8 mouse cellular contexts compared by ENCODE assay signal in the genomic region with DNA sequence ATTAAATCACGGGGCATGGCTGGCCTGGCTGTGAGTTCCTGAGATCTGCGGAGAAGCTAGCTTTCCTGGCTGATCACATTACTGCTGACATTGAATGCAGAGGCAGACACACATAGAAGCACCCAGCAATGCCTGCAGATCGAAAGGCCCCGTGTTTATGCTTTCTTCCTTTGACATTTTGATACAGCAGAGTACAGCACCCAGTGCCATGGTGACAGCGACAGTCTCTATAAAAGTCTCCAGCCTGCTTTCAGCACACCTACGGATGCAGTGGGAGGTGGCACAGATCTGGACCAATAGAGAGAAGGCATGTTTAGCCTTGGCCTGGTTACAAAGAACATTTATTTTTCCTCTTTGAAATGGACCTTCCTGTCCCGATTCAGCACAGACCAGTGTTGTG.
DNase-seq lines count a peak whose midpoint lies in the region; ATAC-seq and TF ChIP-seq lines count a peak whose summit lies in the region.

No protein-coding gene starts in this region.

- ATAC-seq in kidney, embryonic 15.5 days (replicated peaks; ENCODE audit: low FRiP score): no peak; the same call in 1 of the 2 replicates
- 0 out of 2 replicates have a peak, but pooled peaks have one; percentile 27 for ATAC-seq in heart, embryonic 15.5 days (replicated peaks; ENCODE audit: insufficient number of reproducible peaks, insufficient read depth, low FRiP score, low read depth)
- ATAC-seq in monocyte, adult 5-6 weeks (replicated peaks; ENCODE audit: insufficient number of reproducible peaks, low FRiP score, low TSS enrichment, poor library complexity, severe bottlenecking): no peak

- TF ChIP-seq CTCF in olfactory bulb, adult 2 months (IDR thresholded peaks at IDR 0.05; ENCODE audit: insufficient read depth, low read depth, low read length): no peak

- H3K4me3 ChIP-seq in kidney, embryonic 15.5 days (replicated peaks): no peak overlapping the region
- no peak overlapping the region for H3K4me3 ChIP-seq in heart, embryonic 15.5 days
- H3K4me3 ChIP-seq in olfactory bulb, adult 2 months (ENCODE audit: insufficient read depth, low read depth, low read length): no peak overlapping the region

- 57% methylated on average over 7 of the region's 7 CpGs for WGBS in kidney, embryonic 15.5 days
- WGBS in heart, embryonic 15.5 days: 55% methylated on average over 7 of the region's 7 CpGs
- WGBS in olfactory bulb, adult 2 months: 14% methylated on average over 7 of the region's 7 CpGs

- no peak overlapping the region for H3K4me2 ChIP-seq in kidney, embryonic 15.5 days
- no peak overlapping the region for H3K4me2 ChIP-seq in heart, embryonic 15.5 days

- no peak overlapping the region; the same call in 1 of the 2 replicates for H3K27ac ChIP-seq in kidney, embryonic 15.5 days
- peak overlapping the region; percentile 54 for H3K27ac ChIP-seq in heart, embryonic 15.5 days
- H3K27ac ChIP-seq in olfactory bulb, adult 2 months (ENCODE audit: insufficient read depth, low read depth, low read length): peak overlapping the region; percentile 47

- peak; percentile 46 to 55 for DNase-seq in kidney, adult 8-10 months
- peak; percentile 43 for DNase-seq in cerebellum, adult 8-10 months
- peak; percentile 73 to 84 for DNase-seq in left cerebral cortex, adult 9 months (ENCODE audit: low spot score in 2 of 2)
- DNase-seq in thymus, adult 18-20 months: no peak

- H3K36me3 ChIP-seq in kidney, embryonic 15.5 days: no peaks in the 10 kb centered on the region
- no peaks in the 10 kb centered on the region for H3K36me3 ChIP-seq in heart, embryonic 15.5 days

- no peaks in the 10 kb centered on the region for H3K27me3 ChIP-seq in kidney, embryonic 15.5 days
- H3K27me3 ChIP-seq in heart, embryonic 15.5 days: no peaks in the 10 kb centered on the region

- peaks cover 6% of the 10 kb centered on the region; the same call in 1 of the 2 replicates for H3K9me3 ChIP-seq in kidney, embryonic 15.5 days (replicated peaks)
- H3K9me3 ChIP-seq in heart, embryonic 15.5 days (replicated peaks): no peaks in the 10 kb centered on the region

- no peak for TF ChIP-seq POLR2A in olfactory bulb, adult 2 months (IDR thresholded peaks at IDR 0.05; ENCODE audit: insufficient read depth, low read depth, low read length)

- H3K9ac ChIP-seq in kidney, embryonic 15.5 days: no peak overlapping the region
- H3K9ac ChIP-seq in heart, embryonic 15.5 days: no peak overlapping the region

- peaks cover 7% of the 10 kb centered on the region; the same call in 1 of the 2 replicates for H3K4me1 ChIP-seq in kidney, embryonic 15.5 days
- peaks cover 13% of the 10 kb centered on the region for H3K4me1 ChIP-seq in heart, embryonic 15.5 days (replicated peaks)
- H3K4me1 ChIP-seq in olfactory bulb, adult 2 months (ENCODE audit: control insufficient read depth, insufficient read depth, low read length): peaks cover 22% of the 10 kb centered on the region

Comparison
In these comparisons a context has a peak if more than half of its experiments do, and no peak if none do; other contexts are left out.
1. DNase-seq: peak in kidney, adult 8-10 months (2 of 2), cerebellum, adult 8-10 months (single experiment) and left cerebral cortex, adult 9 months (2 of 2); none in thymus, adult 18-20 months (0 of 2).